Mouse (Mus musculus): ENCODE measurements around the gene Epha3. TPM values are rescaled to one million over a fixed set of nuclear protein-coding genes. Genes with fewer than 3 reads are reported as not detected.

Epha3 gene
- total RNA-seq, 2 experiments from 2014 or later = 0.96 to 1.1 TPM

DNA sequence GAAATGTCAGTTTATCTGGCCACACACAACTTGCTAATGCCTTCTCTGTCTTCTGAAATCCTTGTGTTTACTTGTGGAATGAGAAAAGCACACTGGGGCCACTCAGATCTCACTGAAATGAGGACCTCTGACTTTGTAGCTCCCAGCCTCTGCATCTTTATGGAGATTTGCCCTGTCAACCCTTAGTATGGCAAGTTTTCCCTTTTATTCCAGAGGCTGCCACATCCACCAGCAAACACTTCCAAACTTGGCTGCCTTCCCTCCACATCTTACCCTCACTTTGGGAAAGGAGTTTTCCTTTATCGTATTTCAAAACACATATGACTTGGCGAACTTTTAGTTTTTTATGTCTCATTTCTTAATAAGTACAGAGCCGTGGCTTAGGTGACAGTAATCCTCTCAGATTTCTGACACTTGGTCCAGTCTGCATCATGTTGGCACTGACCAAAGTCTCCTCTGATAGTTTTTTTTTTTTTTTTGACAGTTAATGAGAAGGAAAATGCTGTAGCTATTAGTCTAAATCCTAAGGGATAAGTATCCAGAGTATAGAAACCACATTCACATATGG lies 198.0 kb downstream of the Epha3 start:
- DNase-seq = no peak
- intact Hi-C loops (cut with DNase I) = no loop called here

GRCm38 (mm10) chr16:63658302-63658974 lies 205.5 kb downstream of the Epha3 start:
- intact Hi-C loops (cut with DNase I) = no loop called here
- DNase-seq = no peak

DNA sequence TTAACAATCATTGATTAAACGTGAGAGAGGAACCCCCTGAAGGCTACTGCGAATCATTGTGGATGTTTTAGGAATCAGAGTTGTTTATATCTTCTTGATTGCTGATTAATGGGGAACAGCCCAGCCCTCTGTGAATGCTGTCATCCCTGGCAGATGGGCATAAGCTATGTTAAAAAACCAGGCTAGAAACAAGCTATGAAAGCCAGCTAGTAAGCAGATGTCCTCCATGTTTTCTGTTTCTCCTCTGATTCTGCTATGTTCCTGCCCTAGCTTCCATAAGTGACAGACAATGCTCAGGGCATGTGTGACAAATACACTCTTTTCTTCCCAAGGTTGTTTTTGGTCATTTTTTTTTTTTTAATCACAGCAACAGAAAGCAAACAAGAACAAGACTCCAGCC lies 206.2 kb downstream of the Epha3 start:
- intact Hi-C loops (cut with DNase I) = no loop called here
- DNase-seq = no peak

- intact Hi-C loops (cut with DNase I) = no loop called here
- DNase-seq = no peak
Observed at GRCm38 (mm10) chr16:63653393-63653918, 210.5 kb downstream of the Epha3 start.

GRCm38 (mm10) chr16:63650760-63651159 lies 213.2 kb downstream of the Epha3 start:
- DNase-seq = no peak
- intact Hi-C loops (cut with DNase I) = no loop called here

- intact Hi-C loops (cut with DNase I) = no loop called here
- DNase-seq = no peak
Observed at GRCm38 (mm10) chr16:63646577-63646976, 217.4 kb downstream of the Epha3 start.

GRCm38 (mm10) chr16:63642641-63643040 lies 221.3 kb downstream of the Epha3 start:
- DNase-seq = no peak
- intact Hi-C loops (cut with DNase I) = no loop called here

GRCm38 (mm10) chr16:63641603-63642002 lies 222.4 kb downstream of the Epha3 start:
- intact Hi-C loops (cut with DNase I) = no loop called here
- no peak for DNase-seq

GRCm38 (mm10) chr16:63638701-63639100 lies 225.3 kb downstream of the Epha3 start:
- DNase-seq = no peak
- intact Hi-C loops (cut with DNase I) = no loop called here

DNA sequence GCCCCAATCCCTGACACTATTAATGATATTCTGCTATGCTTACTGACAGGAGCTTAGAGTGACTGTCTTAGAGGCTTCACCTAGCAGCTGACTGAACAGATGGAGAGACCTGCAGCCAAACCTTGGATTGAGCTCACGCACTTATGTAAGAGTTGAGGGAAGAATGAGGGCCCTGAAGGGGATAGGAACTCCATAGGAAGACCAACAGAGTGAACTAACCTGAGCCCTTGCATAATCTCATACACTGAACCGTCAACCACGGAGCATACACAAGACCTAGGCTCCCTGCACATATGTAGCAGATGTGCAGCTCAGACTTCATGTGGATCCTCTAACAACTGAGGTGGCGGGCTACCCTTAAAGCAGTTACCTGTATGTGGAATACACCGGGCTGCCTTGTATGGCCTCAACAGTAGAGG lies 230.2 kb downstream of the Epha3 start:
- DNase-seq = no peak
- intact Hi-C loops (cut with DNase I) = no loop called here

DNA sequence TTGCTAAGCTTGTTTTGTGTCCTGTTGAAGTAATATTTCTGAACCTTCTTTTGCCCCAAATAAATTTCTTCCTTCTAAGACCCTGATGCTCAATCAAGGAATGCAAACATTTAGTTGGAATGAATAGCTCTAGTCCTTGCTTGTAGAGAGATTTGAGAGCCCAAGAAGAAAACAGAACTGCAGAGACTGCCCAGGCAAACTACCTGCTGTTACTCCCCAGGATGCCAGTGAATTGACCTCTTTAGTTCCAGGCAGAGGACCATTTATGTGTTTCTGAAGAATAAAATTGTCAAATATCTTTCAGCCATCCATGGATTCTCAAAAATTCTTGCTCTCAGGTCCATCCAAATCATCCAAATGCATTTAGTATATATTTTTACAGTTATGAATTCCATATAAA lies 238.7 kb downstream of the Epha3 start:
- intact Hi-C loops (cut with DNase I) = no loop called here
- no peak for DNase-seq

DNA sequence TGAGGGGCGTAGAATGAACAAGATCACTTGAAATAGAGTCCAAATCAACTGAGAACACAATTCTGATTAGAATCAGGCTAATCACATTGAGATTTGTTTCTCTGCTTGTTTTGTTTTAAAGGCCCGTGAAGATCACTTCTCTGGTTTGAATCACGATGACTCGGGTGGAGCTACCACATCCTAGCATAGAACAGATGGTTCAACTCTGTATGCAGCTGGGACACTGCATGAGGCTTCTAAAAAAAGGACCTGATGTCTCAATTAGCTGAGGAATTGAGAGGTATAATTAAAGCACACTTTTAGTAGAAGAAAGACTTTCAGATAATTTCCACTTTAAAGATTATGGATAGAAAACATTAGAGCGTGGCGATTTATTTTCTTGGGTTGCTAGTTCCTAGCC lies 242.1 kb downstream of the Epha3 start:
- intact Hi-C loops (cut with DNase I) = no loop called here
- no peak for DNase-seq

DNA sequence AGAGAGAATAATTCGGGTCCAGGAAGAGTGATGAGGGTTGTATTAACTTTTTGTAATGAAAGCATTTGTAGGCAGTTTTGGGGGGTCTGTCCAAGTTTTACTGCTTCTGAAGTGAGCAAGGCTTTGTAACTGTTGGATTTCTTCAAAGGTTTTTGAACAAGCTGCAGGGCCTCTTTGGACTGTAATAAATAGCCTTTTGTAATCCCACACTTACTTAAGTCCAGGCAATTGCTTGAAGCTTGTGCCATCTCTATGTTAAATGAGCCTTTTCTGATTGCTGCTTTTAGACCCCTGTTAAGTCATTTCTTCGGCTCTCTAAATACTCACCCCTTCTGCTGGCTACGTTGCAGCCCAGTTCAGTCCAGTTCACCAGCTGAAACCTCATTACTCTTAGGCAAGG lies 248.6 kb downstream of the Epha3 start:
- no peak for DNase-seq
- intact Hi-C loops (cut with DNase I) = no loop called here

- intact Hi-C loops (cut with DNase I) = no loop called here
- no peak for DNase-seq
Observed at GRCm38 (mm10) chr16:63613006-63613405, 251.0 kb downstream of the Epha3 start.

GRCm38 (mm10) chr16:63600229-63600628 lies 263.7 kb downstream of the Epha3 start:
- no peak for DNase-seq
- intact Hi-C loops (cut with DNase I) = no loop called here

- intact Hi-C loops (cut with DNase I) = no loop called here
- DNase-seq = peak in 1 of 2 experiments; percentile 2
Observed at GRCm38 (mm10) chr16:63594656-63595055, 269.3 kb downstream of the Epha3 start.

- intact Hi-C loops (cut with DNase I) = no loop called here
- DNase-seq = no peak
Observed at GRCm38 (mm10) chr16:63569746-63570145, 294.2 kb downstream of the Epha3 start.

GRCm38 (mm10) chr16:63566106-63566836 lies 297.7 kb downstream of the Epha3 start:
- DNase-seq = no peak
- intact Hi-C loops (cut with DNase I) = no loop called here

DNA sequence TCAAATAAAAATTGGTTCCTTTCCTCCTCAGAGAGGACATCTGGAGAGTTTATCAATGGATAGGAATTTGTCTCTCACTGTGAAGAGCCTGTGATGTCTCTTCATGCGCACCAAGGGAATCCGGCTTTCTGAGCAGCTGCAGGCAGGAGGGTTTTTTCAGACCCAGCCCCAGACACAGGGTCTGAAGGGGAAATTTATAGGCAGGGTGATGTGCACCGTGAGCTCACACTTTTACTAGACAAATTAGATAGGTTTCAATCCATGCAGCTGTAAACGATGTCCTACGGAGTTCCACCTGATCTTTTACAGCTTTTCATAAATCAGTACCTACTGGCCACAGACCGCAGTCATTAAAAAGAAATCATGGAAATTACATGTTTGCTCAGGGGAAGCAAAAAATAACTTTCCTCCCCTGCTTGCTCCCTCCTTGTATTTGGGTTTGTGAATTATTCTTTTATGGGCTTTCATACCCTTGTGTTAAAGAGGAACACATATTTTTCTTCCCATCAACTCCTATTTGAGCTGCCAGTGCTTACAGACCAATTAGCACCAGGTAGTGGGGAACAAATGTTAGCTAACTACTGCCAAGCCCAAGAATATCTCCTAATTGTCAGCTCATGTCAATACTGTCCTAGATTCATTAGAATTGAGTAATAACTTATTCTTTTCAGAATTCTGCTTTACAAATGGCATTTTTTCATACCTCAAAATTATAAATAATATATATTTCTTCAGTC lies 307.4 kb downstream of the Epha3 start:
- DNase-seq = no peak
- intact Hi-C loops (cut with DNase I) = no loop called here

GRCm38 (mm10) chr16:63552531-63552930 lies 311.4 kb downstream of the Epha3 start:
- intact Hi-C loops (cut with DNase I) = no loop called here
- DNase-seq = no peak

- intact Hi-C loops (cut with DNase I) = no loop called here
- no peak for DNase-seq
Observed at GRCm38 (mm10) chr16:63539489-63539888, 324.5 kb downstream of the Epha3 start.
